Mouse (Mus musculus) cerebellum, postnatal 36 days (tissue): ENCODE measurements at regions not wholly inside any gene's neighbourhood (a gene's known extent, or its start where the extent isn't known, plus 50 kb on each side); places are given as distances from the start of the nearest gene placed in this dataset.

Experiments
- DNase-seq, 2 experiments: peaks; one replicate each; pipeline ENCODE4 v3.0.0; 2021 to 2022; ENCODE audit warnings: mixed read lengths in 2 of 2

- DNase-seq = no peak
Measured at GRCm38 (mm10) chr12:106607655-106608337, 597.8 kb downstream of the Vrk1 start.

DNA sequence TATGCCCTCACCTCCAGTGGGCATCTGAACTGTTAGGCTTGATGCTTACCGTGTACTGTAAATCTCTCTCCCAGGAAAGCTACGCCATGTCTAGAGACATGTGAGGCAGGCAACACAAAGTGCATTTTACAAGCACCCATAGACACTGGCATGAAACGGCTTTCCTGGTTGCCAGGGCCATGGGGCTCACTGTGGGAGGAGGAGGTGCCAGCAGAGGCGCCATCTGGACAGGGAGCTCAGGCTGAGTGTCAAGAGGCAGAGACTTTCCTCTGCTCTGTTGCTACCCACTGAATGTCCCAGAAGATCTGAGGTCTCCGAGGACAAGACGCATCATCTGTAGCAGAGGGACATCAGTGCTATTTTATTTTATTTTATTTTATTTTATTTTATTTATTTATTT, 608.7 kb downstream of the Vrk1 start:
- peak; percentile 70 to 78 for DNase-seq

GRCm38 (mm10) chr12:106626786-106627185, 616.8 kb downstream of the Vrk1 start:
- no peak for DNase-seq

GRCm38 (mm10) chr12:106632566-106632965, 622.5 kb downstream of the Vrk1 start:
- DNase-seq = no peak

DNA sequence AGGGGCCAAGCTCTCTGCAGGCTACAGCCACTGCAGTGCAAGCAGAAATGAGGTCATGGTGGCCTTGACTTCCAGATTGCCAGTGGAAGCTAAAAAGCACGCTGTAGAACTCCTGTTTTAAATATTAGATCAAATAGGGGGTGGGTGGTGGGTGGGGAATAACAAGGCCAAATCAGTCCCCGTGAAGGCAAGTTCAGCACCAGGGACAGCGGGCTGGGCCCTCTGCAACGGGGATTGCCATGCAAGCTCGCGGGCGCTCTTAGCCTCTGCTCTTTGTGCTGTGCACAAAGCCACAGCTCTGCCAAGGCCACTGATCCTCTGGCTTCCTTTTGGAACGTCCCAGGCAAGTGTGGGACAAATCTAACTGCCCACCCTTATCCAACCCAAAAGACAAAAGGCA, 623.1 kb downstream of the Vrk1 start:
- no peak for DNase-seq

DNA sequence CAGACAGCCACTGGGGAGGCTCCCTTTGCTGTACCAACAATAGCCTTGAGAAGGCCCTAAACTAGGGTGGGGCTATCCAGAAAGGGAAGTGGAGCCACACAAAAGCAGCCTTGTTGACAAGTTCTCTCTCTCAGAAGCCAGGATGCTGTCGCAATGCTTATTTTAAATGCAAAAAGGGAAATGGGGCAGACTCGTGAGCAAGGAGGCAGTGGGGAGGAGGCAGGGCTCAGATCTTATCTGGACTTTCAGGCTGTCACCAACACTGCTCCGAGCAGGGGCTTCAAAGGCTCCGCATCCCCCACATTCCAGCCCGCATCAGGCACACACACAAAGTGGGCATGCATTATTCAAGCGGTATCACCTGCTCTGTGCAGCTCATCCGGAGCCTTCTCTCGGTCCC, 648.3 kb downstream of the Vrk1 start:
- no peak for DNase-seq

GRCm38 (mm10) chr12:106673232-106673766, 663.3 kb downstream of the Vrk1 start:
- no peak for DNase-seq

DNA sequence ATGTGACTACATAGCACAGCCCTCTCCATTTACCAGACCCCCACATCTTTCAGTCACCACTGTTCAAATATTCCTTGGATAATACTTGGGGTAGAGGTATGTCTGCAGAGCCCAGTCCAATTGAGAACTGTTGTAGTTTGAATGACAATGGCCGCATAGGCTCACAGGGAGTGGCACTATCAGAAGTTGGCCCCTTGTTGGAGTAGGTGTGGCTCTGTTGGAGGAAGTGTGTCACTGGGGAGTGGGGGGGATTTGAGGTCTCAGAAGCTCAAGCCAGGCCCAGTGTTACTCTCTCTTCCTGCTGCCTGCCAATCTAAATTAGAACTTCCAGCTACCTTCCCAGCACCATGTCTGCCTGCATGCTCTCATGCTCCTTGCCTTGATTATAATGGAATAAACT, 664.7 kb downstream of the Vrk1 start:
- no peak for DNase-seq

DNA sequence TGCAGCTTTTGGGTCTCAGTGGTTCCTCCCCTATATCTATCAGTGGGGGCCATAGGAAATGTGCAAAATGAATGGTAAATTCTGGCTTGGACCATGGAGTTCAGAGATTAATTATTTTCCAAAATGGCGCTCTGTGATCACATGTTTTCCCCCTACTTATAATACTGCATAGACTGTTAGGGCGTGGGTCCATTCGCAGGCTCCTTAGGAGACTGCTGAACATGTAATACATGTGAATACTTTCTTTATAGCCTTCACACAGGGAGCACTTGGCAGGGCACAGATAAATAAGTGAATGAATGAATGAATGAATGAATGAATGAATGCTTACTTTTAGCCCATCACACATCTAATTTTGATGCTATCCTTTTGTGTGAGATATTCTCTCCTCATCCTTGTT, 666.1 kb downstream of the Vrk1 start:
- no peak for DNase-seq

DNA sequence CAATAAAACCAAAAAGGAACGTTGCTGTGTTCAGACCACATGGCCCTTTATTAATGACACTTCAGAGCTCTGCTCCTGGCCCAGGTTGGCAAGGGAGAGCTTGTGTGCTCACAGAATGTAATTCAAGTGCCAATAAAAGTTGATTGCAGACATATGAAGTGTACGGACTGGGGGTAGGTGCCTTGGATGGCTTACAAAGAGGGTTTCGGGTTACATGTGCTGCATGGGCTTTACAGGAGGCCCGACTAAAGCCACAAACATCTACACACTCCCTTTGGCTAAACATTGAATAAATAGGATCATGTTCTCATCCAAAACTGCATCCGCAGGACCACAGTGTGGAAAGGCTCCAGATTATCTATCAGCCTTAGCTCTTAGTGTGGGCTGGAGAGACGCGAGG, 666.5 kb downstream of the Vrk1 start:
- no peak for DNase-seq

DNA sequence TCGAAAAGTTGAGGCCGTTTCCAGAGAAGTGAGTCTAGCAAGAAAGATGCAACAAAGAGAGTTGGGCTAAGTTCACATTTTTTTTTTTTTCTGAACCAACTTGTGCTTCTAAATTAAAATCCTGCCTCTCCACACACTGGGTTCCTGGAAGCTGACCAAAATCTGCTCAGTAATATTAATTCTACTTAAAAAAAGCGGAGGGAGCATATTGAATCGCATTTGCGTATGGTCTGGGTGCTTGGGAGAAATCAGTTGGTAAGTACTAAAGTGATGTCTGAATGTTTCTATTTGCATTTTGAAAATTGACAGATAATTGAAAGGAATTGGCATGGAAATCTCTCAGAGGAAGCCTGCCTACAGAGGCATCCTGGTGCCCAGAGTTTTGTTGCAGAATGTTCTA, 676.0 kb downstream of the Vrk1 start:
- no peak for DNase-seq

GRCm38 (mm10) chr12:106687751-106688150, 677.7 kb downstream of the Vrk1 start:
- no peak for DNase-seq

GRCm38 (mm10) chr12:106688156-106688740, 678.2 kb downstream of the Vrk1 start:
- DNase-seq = peak in 1 of 2 experiments; percentile 1

- no peak for DNase-seq
Measured at GRCm38 (mm10) chr12:106702958-106703357, 692.9 kb downstream of the Vrk1 start.

DNA sequence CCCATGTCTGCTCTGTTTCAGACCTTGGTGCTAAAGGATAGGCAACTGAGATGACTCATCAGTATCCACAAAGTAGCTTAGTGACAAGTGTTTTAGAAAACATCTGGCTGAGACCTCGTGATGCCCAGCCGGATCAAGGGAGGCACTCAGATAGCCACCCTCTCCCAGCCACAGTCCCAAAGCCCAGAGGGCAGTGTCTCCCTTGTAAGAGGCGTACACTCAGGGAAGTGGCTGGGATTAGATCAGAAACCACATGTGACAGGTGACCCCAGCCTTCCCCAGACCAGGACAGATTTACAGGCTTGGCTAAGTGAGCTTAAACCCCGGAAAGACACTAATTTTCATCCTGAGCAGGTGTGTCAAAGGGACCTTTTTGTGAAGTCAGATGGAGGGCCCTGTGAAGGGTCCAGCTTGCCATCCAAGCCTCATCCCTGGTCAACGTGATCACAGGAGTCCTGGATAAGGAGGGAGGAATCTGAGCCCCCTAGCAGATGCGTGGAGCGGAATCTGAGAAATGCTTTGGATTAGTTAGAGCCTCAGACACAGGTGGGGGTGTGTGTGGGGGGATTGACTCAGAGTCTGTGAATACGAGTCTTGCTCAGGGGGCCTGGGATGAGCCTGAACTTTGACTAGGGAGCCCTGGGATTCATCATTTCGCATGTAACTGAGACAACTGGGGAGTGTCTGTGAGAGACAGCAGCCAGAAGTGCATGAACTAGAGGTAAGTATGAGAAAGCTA, 711.4 kb downstream of the Vrk1 start:
- no peak for DNase-seq

DNA sequence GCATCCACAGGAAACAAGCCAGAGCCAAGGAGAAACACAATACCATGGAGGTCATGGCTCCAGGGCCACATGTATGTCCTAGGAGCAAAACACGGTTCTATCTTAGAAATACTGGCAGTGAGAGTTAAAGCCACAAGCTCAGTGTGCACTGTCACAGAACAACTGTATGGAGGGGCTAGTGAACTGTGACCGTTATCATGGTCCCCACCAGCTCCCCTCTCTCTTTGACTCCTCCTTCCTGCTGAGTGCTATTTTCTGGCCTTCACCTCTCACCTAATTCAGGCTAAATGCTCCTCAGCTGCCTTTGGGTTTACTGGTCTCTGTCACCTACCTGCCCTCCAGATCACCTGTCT, 712.0 kb downstream of the Vrk1 start:
- DNase-seq = no peak

DNA sequence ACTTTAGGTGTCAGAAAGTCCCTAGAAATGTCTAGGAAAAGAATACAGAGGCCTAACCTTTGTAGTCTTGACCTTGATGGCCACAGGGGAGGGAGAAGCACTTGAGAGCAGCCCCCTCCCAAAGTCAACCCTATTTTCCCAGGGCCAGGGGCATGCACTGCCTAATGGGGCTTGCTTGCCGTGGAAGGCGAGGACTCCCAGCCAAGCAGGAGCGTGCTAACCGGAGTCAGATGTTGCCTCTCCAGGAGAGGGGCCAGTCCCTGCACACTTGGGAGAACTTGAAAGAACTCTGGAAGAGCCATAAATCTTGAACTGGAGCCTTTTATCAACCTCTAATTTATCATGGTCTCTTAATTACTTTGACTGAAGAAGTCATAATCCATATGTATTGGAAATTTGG, 712.7 kb downstream of the Vrk1 start:
- DNase-seq = no peak

DNA sequence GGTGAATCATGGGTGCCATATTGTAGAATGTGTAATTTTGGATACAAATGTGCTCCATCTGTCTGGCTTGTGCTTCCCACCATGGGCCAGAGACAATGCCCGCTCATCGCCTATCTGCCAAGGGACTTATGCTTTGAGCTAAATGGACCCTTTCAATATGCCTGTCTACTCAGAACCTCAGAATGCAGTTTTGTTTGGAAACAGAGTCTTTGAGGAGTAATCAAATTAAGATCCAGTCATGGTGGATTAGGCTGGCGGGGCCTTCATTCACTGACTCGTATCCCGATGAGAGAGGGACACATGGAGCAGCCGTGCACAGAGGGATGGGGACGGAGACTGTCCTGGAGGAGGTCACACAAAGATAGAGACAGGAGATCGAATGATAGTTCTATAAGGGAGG, 716.9 kb downstream of the Vrk1 start:
- no peak for DNase-seq

DNA sequence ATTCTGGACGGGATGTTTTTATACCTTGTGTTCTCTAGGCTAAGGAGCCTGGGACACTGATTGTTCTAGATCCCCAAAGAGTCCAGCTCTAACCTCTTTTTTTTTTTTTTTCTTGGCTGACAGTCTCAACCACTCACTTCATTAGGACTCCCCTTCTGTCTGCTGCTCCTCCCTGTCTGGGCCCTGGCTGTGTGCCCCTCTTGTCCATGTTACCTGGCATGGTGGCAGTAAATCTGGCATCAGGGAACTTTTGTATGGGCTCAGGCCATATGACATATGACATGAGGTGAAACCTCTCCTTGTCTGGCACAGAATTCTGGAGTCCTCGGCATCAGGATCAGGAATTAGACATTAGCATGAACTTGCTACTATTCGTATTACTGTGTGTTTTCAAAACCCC, 717.5 kb downstream of the Vrk1 start:
- peak in 1 of 2 experiments; percentile 4 for DNase-seq

- DNase-seq = no peak
Measured at GRCm38 (mm10) chr12:106729686-106730085, 719.7 kb downstream of the Vrk1 start.

DNA sequence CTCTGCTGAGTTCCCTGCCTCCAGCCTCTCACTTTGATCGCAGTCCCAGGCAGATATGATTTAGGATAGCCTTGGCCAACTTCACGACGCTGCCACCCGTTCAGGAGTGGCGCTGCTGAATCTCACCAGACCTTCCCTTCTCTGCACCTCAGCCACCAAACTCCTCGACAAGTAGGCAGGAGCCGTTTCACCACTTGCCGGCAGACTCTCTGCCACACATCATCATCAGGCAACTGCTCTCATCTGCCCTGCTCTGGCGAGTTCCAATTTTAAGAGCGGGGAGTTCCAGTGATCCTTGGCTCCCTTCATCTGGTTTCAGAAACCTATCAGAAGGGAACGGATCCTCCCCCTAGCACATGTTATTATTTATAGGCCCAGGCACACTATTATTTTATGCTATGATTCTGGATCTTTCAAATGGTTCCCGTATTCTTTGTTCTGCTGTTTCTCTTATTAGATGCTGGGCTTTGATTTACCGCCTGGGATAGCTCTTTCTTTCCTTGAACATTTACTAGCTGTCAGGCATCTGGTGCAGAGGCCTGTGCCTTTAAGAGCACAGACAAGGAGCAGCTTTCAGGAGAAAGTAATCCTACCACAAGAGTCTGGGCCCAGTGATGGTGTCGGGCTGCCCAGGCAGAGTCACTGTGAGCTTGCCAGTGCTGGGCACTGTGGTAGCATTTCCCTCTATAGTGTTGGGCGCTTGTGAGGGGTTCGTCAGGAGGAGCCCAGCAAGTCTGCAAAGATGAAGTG, 722.3 kb downstream of the Vrk1 start:
- DNase-seq = no peak

GRCm38 (mm10) chr12:106748765-106749164, 738.7 kb downstream of the Vrk1 start:
- no peak for DNase-seq

DNA sequence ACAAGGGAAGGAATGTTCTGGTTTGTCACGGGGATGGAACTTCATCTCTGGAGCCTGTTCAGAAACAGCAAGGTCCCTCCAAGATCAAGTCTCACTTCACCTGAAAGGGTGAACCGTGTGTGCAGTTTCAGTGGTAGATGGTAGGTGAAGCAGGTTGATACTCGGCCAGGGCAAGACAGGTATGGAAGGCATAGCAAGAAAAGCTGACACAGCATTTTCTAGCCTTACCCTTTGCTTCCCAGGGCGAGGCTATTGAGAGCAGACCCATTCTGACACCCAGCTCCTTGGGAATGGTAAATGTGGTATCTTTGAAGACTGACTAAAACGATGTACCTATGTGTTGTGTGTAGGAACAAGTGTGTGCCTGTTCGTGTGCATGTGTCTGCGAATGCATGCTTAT, 724.9 kb upstream of the 3110018I06Rik start:
- DNase-seq = no peak
